Mouse (Mus musculus) cerebellum, adult 2 months (tissue): ENCODE data around the gene Txnrd2. TPM values are rescaled to one million over a fixed set of nuclear protein-coding genes. Genes with fewer than 3 reads are reported as not detected.

Experiments used
- DNase-seq, 2 experiments: peaks; one replicate each; pipeline ENCODE4 v3.0.0; 2021
- H3K27ac ChIP-seq: fragments of 200-500 bp; 2 replicates; pipeline ENCODE4 v1.5.1; 2012; ENCODE audit warnings: low read length, control low read depth, inconsistent platforms; ENCODE audit not compliant: insufficient read depth
- H3K27me3 ChIP-seq: fragments of 200-500 bp; 2 replicates; pipeline ENCODE4 v1.6.1; 2012; ENCODE audit warnings: inconsistent platforms, mild to moderate bottlenecking, low read length, moderate library complexity; ENCODE audit not compliant: control insufficient read depth, insufficient read depth
- H3K4me1 ChIP-seq: fragments of 200-500 bp; 2 replicates; pipeline ENCODE4 v1.6.1; 2011; ENCODE audit warnings: low read length; ENCODE audit not compliant: control insufficient read depth, insufficient read depth
- H3K4me3 ChIP-seq: fragments of 200-500 bp; replicated peaks from 2 replicates; pipeline ENCODE3; 2011; ENCODE audit warnings: mild to moderate bottlenecking, low read depth, low read length, control low read depth; ENCODE audit not compliant: insufficient read depth
- CTCF ChIP-seq: fragments of 200-500 bp; IDR thresholded peaks from 2 replicates; pipeline ENCODE4 v1.5.1; 2011; ENCODE audit warnings: low read depth, mild to moderate bottlenecking, control low read depth, low read length, moderate library complexity, borderline replicate concordance; ENCODE audit not compliant: insufficient read depth
- POLR2A ChIP-seq: fragments of 200-500 bp; IDR thresholded peaks from 2 replicates; pipeline ENCODE4 v1.6.1; 2011; ENCODE audit warnings: low read length, control low read depth, borderline replicate concordance; ENCODE audit not compliant: insufficient read depth
- WGBS: fragments of 180-500 bp; shearing (Covaris S2); methylation state at CpG from one replicate; pipeline ENCODE4 v1.1.7; 2018; 5-methylcytosine and 5-hydroxymethylcytosine counted together
- polyA plus RNA-seq: library from polyadenylated mRNA; depleted of rRNA; stranded (reverse); fragments of >200 nt; gene quantifications from 2 replicates; pipeline ENCODE4 v1.2.3, GENCODE M21; 2012; rRNA removed

Txnrd2 gene
- 20.6 and 23.1 TPM in 2 replicates for polyA plus RNA-seq

DNA sequence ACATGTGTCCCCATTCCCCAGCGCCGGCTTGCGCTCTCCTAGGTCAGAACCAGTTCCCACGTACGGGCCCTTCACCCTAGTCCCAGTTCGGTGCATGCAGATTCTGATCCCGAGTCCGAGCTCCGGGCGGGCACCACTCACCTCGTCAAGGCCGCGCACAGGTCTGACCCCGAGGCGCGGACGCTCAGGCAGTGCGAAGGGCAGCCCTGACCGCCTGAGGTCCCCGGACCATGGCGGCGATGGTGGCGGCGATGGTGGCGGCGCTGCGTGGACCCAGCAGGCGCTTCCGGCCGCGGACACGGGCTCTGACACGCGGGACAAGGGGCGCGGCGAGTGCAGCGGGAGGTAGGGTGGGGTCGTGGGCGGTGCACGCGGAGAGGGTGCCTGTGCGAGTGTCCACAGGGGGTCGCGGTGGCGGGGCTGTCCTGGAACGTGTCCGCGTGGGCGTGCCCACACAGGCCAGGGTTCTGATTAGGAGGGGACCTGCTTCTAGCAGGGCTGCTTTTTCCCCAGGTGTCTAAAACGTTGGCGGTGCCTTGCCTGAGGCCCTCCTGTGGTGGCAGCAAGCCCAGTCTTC lies at the start of gene Txnrd2:
Gene Txnrd2 (plus strand): TSS at position 170 of the 577 bp plus-strand sequence.
- peak; percentile 78 to 84 for DNase-seq
- Histone ChIP-seq H3K27ac (peak within 1 kb of the TSS; percentile 89), H3K27me3 (no peaks in the 10 kb centered on the region), H3K4me3 (peak within 1 kb of the TSS; percentile 94), H3K4me1 (peaks cover 10% of the 10 kb centered on the region; the same call in 1 of the 2 replicates)
- TF ChIP-seq CTCF (no peak), POLR2A (peak; percentile 63; the same call in 1 of the 2 replicates)
- under 1% methylated on average over 52 of the region's 52 CpGs for WGBS

DNA sequence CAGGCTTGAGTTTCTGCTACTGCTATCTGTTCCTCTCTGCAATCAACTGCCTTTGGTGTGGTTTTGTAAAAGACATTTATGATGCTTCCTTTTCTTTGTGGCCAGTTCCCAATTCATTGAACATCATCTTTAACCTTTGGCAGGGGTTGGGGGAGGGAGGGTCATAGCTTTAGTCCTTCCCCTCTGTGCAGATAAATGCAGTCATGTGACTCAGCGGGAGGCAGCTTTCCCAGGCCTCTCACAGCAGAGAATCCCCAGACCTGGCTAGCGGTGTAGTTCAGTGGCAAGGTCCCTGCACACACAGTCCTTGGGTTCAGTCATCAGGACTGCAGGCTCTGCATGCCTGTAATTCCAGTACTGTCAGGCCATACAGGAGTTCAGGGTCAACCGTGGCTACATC lies 49.0 kb upstream of the Txnrd2 start:
- H3K4me3 ChIP-seq: no peak overlapping the region
- H3K27ac ChIP-seq: no peak overlapping the region
- H3K4me1 ChIP-seq: peaks cover 9% of the 10 kb centered on the region
- 60% methylated on average over 3 of the region's 3 CpGs for WGBS
- no peaks in the 10 kb centered on the region for H3K27me3 ChIP-seq
- TF ChIP-seq CTCF (no peak), POLR2A (no peak)
- DNase-seq: no peak

DNA sequence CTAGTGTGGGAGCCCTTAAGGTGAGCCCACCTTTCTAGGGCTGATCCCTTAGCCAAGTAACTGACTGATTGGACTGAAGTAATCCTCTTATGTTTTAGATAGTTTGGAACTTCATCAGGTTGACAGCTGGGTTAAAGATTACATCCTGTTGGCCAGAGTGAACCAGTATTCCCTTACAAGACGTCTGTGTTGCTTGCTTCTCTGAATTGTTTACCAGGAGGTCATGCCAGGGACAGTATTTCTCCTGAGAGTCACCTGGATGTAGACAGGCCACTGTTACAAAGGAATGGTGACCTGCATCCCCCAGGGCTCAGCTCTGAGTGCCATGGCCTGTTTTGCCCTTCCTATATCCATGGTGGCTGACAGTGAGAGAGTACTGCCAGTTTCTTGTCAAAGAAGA lies 47.7 kb upstream of the Txnrd2 start:
- Histone ChIP-seq H3K4me1 (peaks cover 15% of the 10 kb centered on the region), H3K4me3 (no peak overlapping the region), H3K27ac (no peak overlapping the region), H3K27me3 (no peaks in the 10 kb centered on the region)
- 38% methylated on average over 1 of the region's 1 CpGs for WGBS
- DNase-seq: no peak
- TF ChIP-seq CTCF (no peak), POLR2A (no peak)

DNA sequence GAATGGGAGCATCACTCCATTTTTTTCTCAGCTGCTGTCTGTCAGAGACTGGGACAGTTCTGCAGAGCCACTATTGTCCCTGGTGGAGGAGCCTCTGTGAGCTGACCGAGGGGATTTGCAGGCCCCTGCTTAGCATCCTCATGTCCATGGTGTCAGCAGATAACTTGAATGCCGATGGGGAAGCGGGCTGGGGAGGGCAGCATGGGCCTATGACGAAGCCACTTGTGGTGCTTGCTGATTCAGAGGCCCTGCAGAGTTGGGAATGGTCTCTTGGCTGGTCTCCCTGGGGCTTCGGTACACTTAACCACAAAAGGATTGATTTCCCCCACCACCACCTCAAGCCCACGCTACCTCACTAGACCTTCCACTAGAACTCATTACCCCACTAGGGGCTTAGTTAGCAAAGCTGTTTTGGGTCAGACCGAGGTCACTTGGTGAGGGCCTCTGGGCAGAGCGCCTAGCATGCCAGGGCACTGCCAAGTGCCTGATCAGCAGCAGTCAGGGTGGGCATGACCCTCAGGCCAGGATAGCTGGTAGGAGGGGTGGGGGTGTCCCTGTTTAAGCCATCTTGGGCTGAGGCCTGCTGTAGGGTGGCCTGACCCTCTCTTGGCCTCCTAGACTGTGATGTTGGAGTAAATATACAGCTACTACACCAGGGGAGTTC lies 46.7 kb upstream of the Txnrd2 start:
- WGBS: 62% methylated on average over 8 of the region's 8 CpGs
- no peaks in the 10 kb centered on the region for H3K27me3 ChIP-seq
- H3K4me3 ChIP-seq: no peak overlapping the region
- no peak for DNase-seq
- H3K4me1 ChIP-seq: peaks cover 24% of the 10 kb centered on the region
- TF ChIP-seq POLR2A (no peak), CTCF (no peak)
- no peak overlapping the region for H3K27ac ChIP-seq

DNA sequence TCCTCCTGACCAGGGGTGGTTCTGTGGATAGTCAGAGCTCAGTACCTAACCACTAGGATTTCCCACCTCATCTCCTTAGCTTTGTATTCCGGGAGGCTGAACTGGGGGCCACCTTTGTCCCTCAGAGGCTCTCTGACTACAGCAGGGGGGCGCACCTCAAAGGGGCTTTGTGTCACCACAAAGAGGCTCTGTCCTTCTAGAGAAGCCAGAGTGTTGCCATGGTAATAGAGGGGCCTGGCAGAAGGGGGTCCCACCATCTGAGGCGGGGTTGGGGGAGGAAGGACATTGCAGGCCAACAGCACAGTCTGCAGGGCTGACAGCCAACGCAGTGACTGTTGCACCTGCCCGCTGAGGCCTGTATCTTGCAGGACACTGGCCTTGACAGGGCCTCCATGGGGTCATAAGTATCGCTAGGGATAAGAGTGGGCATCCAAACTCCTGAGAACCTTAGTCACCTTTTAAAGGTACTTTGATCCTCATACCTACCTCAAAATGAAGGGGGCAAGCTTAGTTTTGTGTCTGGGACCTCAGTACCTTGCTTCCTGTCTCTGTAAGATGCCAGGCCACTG lies 45.6 kb upstream of the Txnrd2 start:
- DNase-seq: no peak
- H3K27me3 ChIP-seq: no peaks in the 10 kb centered on the region
- WGBS: 40% methylated on average over 6 of the region's 6 CpGs
- H3K4me1 ChIP-seq: peaks cover 26% of the 10 kb centered on the region
- no peak overlapping the region for H3K27ac ChIP-seq
- H3K4me3 ChIP-seq: no peak overlapping the region
- TF ChIP-seq CTCF: no peak
- TF ChIP-seq POLR2A: no peak

DNA sequence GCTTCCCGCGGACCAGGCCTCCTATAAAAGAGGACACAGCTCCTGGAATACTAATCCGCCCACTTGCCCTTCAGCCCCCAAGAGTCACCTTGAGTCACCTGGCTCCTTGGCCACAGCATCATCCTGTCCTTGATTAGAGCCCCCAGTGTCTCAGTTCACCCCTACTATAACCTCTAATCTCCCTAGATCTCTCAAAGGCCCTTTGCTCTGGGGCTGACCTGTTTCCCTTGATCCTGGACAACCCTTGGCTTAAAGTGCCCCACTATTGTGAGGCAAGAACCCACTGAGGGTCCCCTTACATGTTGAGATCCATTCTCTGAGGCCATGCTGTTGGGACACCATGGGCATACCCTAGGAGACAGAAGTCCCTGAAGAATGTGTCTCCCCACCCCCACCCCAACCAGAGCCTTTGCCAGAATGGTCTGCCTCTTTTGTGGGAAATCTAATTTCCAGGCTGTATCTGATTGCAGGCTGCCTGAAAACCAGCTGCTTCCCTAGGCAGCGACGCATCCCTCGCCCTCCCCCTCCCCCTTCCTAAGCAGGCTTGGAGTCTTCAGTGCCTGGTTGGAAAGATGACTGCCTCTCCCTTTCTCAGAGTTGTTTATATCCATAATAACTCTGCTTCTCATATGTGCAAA lies 44.4 kb upstream of the Txnrd2 start:
- Histone ChIP-seq H3K27ac (no peak overlapping the region), H3K4me3 (no peak overlapping the region), H3K27me3 (no peaks in the 10 kb centered on the region), H3K4me1 (peaks cover 30% of the 10 kb centered on the region)
- TF ChIP-seq CTCF (no peak), POLR2A (no peak)
- WGBS: 75% methylated on average over 6 of the region's 6 CpGs
- no peak for DNase-seq

DNA sequence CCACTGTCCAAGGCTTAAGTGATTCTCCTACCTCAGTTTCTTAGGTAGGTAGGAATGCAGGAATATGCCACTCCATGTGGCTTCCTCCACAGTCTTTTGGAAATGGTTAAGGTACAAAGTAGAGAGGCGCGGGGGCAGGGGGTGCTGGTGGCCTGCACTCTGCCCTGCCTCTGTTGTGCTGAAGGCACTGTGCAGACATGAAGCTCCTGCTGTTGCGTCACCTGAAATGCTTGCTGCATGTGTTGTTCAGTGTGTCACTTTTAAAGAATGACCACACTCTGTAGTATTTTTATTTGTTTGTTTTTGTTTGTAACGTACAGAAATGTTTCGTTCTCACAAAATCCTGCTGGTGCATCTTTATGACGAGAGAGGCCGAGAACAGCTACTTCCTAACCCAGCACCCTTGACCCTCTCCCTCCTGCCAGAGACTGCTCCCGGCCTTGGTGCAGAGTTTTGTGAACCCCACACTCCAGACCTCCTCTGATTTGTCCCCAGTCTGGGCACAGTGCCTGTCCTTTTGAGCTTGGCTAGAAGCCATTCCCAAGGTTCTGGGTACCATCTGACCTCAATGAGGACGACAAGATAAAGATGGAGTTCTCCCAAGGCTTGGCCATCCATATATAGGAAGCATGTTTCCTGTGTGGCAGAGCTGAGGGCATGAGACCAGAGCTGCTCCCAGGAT lies 43.0 kb upstream of the Txnrd2 start:
- 70% methylated on average over 9 of the region's 9 CpGs for WGBS
- no peak for TF ChIP-seq CTCF
- TF ChIP-seq POLR2A: no peak
- no peaks in the 10 kb centered on the region for H3K27me3 ChIP-seq
- DNase-seq: peak; percentile 61 to 70
- peaks cover 42% of the 10 kb centered on the region for H3K4me1 ChIP-seq
- H3K4me3 ChIP-seq: no peak overlapping the region
- 0 out of 2 replicates have a peak overlapping the region, but pooled peaks have one; percentile 9 for H3K27ac ChIP-seq
